Mouse (Mus musculus) left cerebral cortex, adult 18-20 months (tissue): ENCODE results near the gene Gm10130. TPM values are rescaled to one million over a fixed set of nuclear protein-coding genes. Genes with fewer than 3 reads are reported as not detected.
"Not testable (repeated sequence)": the region's sequence is repeated elsewhere in the genome, so short reads cannot be mapped to it uniquely, and the experiment has no call there.

Source experiments
- DNase-seq, 2 experiments: peaks; one replicate each; pipeline ENCODE4 v3.0.0; 2021 to 2022; ENCODE audit warnings: low spot score in 2 of 2, mixed read lengths in 1 of 2
- long read RNA-seq, 2 experiments: library from polyadenylated mRNA; stranded (forward); transcript quantifications; one replicate each; pipeline ENCODE4 v2.0.0; 2021
- total RNA-seq, 2 experiments: library from RNA; stranded (reverse); gene quantifications; 2 replicates each; pipeline ENCODE4 v1.2.3; 2021

Gm10130 gene
- 1 to 10 TPM; 2.0 to 2.2 TPM for total RNA-seq
- long read RNA-seq, experiment 1, partial matches to known transcripts: 0 of 11 reads
- long read RNA-seq, experiment 1, other reads (novel, unspliced or antisense): 11 of 11 reads
- long read RNA-seq, experiment 2, partial matches to known transcripts: 0 of 6 reads
- long read RNA-seq, experiment 2, other reads (novel, unspliced or antisense): 6 of 6 reads

DNA sequence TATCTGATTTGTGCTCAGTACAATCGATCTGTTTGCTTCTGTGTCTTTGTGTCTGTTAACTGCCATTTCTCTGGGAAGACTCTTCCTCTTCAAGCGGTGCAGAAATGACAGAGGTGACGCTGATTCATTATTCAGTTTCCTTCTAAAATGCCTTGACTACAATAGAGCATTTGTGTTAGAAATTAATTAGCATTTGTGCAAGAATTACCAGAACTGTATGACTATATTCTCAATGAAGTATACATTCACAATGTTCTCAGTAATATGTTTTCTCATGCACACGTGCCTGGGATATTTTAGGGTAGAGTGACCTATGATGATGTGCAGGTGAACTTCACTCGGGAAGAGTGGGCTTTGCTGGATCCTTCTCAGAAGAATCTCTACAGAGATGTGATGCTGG is at the start of gene Gm10130:
Gene Gm10130 (plus strand): TSS at position 301 of the 400 bp plus-strand sequence.
- DNase-seq: no peak

DNA sequence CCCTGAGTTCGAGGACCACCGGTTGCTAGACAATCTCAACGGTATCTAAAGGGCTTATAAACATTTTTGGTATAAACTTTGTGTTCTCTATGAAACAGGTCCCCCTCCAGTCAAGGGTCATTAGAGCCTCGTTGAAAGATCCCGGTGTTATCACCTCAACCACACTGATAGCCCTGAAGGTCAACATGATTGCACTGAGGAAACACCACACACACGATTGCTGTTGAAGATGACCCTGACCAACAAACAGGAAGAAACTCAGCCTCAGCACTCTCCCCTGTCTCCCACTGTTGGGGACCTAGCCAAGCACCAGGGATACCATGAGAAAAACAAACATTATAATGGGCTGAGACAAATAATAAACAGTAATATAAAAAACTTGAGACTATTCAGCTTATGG is 29.8 kb upstream of the Gm10130 start:
- DNase-seq: no peak

DNA sequence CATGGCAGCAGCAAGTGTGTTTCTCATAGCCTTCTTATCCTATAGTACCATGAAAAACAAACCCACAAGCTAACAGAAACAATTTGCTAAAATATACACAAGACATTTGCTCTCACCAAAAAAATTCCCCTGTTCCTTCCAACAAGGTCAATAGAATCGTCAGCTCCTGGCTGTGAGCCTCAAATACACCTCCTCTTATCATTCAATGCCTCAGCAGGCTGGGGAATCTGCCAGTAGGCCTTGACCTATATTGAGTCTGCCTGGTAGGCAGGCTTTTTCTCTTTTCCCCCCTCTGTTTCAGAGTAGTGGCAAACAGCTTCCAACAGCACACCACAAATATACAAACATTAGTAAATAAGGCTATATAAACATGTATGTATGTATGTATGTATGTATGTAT is 24.4 kb upstream of the Gm10130 start:
- DNase-seq: no peak

DNA sequence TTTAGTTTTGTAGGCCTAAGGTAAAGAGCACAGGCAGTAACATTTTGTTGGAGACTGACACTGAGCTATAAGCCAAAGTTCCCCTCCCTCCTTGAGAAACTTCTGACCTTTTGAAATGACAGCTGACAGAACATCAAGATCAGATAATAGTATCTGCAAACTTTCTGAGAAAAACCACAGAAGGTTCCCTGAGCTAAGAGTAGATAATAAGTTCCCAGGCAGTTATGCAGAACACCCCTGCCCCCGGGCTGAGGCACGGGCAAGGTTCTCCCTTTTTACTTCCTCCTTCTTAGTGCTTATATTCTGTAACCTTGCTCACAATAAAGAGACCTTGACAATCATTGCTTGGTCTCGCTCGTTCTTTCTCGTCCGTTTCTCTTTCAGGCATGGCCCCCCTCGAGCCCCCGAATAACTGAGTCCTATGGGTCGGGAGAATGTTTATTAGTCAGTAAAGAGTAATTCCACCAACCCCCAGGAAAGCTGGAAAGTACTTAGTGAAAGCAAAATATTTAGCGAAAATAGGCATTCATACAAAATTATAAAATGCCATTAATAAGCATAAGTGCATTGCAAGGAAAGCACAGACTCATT is 16.2 kb upstream of the Gm10130 start:
- no peak for DNase-seq

DNA sequence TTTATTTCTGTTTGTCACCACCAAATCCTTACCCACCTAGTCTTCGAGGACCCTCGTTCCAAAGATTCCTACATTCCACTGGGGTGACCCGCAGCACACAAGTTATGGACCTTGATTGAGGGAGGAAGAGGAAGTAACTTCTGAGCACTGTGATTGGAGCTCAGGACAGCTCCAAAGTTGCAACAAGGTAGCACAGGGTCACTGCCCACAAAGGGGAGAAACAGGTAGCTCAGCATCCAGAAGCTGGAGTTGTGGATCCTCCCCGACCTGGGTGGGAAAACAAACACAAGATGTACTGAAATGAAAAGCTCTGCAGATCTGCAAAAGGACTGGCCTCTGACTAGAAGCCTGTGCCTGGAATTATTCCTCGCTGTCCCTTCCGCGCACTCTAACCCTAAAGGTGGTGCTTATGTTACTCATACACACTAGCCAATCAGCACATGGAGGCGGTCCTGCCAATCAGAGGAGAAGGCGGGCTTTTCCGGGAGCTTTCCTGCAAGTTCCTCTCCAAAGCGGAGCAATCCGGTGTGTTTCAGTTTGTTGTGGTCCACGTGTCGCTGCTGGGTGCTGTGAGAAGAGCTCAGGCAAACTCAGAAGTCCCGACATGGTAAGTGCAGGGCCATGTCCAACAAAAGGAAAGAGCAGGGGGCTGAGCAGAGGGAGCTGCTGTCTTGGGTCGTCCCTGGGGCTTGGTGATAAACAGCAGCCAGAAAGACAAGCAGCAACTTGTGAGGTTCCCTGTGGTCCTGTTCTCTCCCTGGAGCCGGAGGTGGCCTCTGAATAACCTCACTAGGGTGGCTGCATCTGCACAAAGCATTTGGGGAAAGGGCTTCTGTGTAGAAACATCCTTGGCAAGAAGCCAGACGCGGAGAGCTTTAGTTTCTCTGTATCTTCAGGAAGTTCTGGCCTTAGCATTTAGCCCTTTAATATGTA is 12.3 kb upstream of the Gm10130 start:
- peak; percentile 88 to 89 for DNase-seq

DNA sequence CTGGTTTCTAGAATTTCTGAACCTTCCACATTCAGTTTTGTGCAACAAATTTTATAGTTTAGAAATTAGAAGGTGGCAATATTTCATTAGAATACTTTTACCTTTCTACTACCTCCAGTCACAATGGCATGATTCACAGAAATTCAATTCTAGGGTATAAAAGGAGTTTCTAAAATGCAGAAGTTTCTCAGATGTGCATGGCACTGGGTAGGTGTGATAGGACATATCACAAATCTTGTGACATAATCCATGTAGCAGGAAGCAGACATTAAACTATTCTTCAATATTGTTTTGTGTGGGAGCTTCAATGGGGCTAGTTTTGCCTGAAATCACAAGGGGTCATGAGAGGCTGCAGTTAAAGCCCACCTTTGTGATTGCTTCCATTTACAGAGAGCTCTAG is 7.4 kb upstream of the Gm10130 start:
- no peak for DNase-seq

DNA sequence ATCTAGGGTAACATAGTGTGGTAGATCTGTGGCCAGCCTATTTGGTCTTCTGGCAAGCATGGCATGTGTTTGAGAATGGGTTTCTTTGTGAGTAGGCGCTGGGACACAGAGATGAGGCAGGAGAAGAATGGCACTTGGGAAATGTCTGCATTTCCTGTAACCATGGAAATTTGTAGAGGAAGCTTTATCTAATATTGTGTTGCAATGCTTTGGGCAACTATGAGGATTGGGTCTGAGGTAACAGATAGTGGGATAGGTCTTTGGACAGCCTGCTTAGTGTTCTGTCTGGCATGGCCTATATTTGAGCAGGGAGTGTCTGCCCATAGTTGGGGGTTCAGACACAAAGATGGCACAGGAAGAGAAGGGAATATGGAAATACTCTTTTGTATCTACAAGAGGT is 4.5 kb upstream of the Gm10130 start:
- no peak for DNase-seq

DNA sequence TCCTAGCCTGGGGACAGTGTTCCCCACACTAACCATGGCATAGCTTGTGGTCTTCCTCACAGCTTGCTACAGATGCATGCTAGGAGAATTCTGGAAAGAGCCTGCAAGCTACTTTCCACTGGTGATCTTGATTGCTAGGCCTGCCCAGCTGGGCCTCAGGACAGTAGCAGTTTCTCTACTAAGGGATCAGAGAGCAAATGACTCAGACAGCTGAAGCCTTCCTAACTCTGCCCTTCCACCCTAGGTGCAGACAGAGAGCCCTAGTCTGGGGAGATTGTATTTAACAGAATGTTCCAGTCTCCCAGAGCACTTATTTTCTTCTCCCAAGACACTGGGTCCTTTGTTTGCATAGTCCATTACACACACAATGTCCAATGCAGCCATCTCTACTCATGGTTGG is 33.6 kb downstream of the Gm10130 start:
- not testable (repeated sequence) for DNase-seq

DNA sequence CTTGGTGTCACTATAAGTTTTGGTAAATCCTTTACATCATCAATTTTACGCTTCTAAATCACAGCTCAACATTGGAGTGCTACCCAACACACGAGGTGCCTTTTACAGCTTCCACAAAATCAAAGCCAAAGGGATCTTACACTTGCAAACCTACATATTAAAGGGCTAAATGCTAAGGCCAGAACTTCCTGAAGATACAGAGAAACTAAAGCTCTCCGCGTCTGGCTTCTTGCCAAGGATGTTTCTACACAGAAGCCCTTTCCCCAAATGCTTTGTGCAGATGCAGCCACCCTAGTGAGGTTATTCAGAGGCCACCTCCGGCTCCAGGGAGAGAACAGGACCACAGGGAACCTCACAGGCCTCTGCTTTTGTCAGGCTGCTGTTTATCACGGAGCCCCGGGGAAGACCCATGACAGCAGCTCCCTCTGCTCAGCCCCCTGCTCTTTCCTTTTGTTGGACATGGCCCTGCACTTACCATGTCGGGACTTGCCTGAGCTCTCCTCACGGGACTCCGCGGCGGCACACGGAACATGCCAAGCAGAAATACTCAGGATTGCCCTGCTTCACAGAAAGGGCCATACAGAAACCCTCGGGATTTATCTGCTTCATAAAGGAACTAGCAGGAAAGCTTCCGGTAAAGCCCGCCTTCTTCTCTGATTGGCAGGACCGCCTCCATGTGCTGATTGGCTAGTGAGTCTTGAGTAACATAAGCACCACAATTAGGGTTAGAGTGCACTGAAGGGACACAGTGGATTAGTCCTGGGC is 38.8 kb downstream of the Gm10130 start, which contains the start of gene 3300002I08Rik:
Gene 3300002I08Rik (minus strand): TSS at position 653 of the 765 bp plus-strand sequence.
- peak; percentile 87 to 90 for DNase-seq

DNA sequence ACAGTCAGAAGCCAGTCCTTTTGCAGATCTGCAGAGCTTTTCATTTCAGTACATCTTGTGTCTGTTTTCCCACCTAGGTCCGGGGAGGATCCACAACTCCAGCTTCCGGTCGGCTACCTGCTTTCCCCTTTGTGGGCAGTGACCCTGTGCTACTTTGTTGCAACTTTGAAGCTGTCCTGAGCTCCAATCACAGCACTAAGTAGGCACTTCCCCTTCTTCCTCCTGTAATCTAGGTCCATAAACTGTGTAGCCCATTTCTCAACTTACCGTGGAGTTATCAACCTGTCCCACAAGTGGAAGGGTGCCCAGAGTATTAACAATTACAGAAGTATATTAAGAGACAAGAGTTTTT is 39.4 kb downstream of the Gm10130 start:
- no peak for DNase-seq

DNA sequence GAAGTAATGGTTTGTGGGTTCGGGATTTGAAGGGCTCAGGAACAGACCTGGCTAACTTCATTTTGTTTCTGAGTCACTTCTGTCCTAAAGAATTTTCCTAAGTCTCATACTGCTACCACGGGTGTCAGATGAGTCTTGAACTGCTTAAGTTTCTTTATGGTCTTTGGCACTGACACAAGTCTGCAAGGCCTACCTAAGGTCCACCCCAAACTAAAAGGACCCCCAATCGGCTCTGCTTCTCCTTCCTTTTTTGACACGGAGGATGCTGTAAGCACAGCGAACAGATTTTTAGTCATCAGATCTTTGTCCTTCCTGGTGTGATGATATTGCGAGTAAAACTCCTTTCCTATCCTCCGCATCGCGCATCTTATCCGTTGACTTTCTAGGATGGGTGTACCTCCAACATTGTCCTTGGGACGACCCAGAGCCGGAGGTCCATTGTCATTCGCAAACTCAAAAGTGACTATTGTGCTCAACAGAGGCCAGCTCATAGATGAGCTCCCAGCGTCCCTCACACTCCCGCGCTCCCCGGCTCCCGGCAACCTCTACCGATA is 62.1 kb downstream of the Gm10130 start:
- DNase-seq: not testable (repeated sequence)

DNA sequence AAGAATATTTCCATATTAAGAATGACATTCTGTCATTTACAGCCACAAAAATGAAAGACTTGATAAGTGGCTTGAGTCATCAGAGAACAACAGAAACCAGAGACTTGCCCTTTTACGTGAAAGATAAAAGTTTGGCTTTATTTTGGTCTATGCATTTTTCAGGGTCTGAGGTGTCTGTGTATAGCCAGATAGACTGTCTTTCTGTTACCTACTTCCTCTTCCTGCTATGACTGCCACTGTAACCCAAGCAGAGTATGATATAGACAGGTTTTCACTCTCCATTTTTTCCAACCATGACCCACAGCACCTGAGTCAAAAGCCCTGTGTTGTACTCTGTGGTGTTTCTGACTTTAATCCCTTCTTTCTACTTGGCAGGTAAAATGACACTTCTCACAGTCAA is 66.7 kb downstream of the Gm10130 start:
- no peak for DNase-seq

DNA sequence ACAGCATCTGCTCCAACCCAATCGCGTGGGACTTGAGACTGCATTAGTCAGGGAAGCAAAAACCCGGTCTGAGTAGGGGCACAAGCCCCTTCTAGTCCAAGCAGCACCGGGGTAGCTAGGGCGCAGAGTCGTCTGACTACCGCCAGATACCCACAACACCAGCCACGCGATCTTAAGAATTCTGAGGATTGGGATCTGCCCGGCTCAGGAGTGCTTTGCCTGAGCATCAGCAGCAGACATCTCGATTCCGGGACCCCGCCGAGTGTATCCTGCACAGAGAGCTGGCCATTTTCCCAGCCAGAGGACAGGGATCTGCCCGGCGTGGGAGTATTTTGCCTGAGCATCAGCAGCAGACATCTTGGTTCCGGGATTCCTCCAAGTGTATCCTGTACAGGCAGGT is 88.6 kb downstream of the Gm10130 start:
- not testable (repeated sequence) for DNase-seq

Other genes starting within 250 kb of the Gm10130 start
- gene Zfp120, start 187.0 kb upstream of the Gm10130 start, total RNA-seq: 10 to 100 TPM; 10.1 to 11.0 TPM
- gene Gm10770, start 144.0 kb upstream of the Gm10130 start, total RNA-seq: not detected
- gene Gm14139, start 141.9 kb upstream of the Gm10130 start, total RNA-seq: not detected
- 10 to 100 TPM; 10.0 to 11.6 TPM for gene Zfp937, start 105.6 kb upstream of the Gm10130 start, total RNA-seq
- 1 to 10 TPM; 7.8 to 8.2 TPM for gene Gm21994, start 68.1 kb upstream of the Gm10130 start, total RNA-seq
- under 1 TPM; 0.21 to 0.28 TPM for gene Gm14124, start 66.2 kb upstream of the Gm10130 start, total RNA-seq
- gene 3300002I08Rik, start 39.1 kb downstream of the Gm10130 start, total RNA-seq: 1 to 10 TPM; 8.1 to 9.0 TPM
- gene Zfp442, start 127.8 kb downstream of the Gm10130 start, total RNA-seq: 1 to 10 TPM; 7.7 to 8.0 TPM
- gene Zfp345, start 161.4 kb downstream of the Gm10130 start, total RNA-seq: under 1 TPM in 1 of 2 experiments, not detected in 1; 0.23 TPM
- not detected for gene Cst7, start 246.7 kb downstream of the Gm10130 start, total RNA-seq